Mouse (Mus musculus): ENCODE measurements around the gene Il17rb. TPM values are rescaled to one million over a fixed set of nuclear protein-coding genes. Genes with fewer than 3 reads are reported as not detected.

Gene Il17rb
- polyA plus RNA-seq, 1 experiment from 2014 or later, result 0.32 TPM

- peaks cover 18% of the 10 kb centered on the region for H3K27me3 ChIP-seq (replicated peaks)
- no peak overlapping the region for H3K4me2 ChIP-seq
- H3K9me3 ChIP-seq, result no peaks in the 10 kb centered on the region
- H3K9ac ChIP-seq, result no peak overlapping the region
- peaks cover 2% of the 10 kb centered on the region for H3K4me1 ChIP-seq
- H3K36me3 ChIP-seq, result no peaks in the 10 kb centered on the region
- H3K27ac ChIP-seq (replicated peaks), result no peak overlapping the region
- no peak for ATAC-seq (ENCODE audit: extremely low read depth, insufficient number of reproducible peaks, low FRiP score, low TSS enrichment)
- 69% methylated on average over 10 of the region's 10 CpGs for WGBS
- H3K4me3 ChIP-seq, result no peak overlapping the region
These were observed 5.8 kb upstream of the Il17rb start for GRCm38 (mm10) chr14:30014487-30014886.

GRCm38 (mm10) chr14:30011886-30012560 lies 3.3 kb upstream of the Il17rb start:
- Histone ChIP-seq H3K4me1 (peaks cover 14% of the 10 kb centered on the region), H3K9me3 (no peaks in the 10 kb centered on the region), H3K9ac (no peak overlapping the region), H3K27me3 (replicated peaks) (peaks cover 42% of the 10 kb centered on the region), H3K4me3 (no peak overlapping the region), H3K4me2 (no peak overlapping the region), H3K36me3 (no peaks in the 10 kb centered on the region), H3K27ac (replicated peaks) (no peak overlapping the region)
- WGBS, result 76% methylated on average over 10 of the region's 10 CpGs
- no peak for ATAC-seq (ENCODE audit: extremely low read depth, insufficient number of reproducible peaks, low FRiP score, low TSS enrichment)

GRCm38 (mm10) chr14:30009864-30010560 lies 1.3 kb upstream of the Il17rb start:
- H3K27me3 ChIP-seq (replicated peaks), result peaks cover 51% of the 10 kb centered on the region

GRCm38 (mm10) chr14:29999475-29999811 lies 9.3 kb downstream of the Il17rb start:
- peaks cover 14% of the 10 kb centered on the region; the same call in 1 of the 2 replicates for H3K27me3 ChIP-seq (replicated peaks)

More at GRCm38 (mm10) chr14:30009864-30010560, 1.3 kb upstream of the Il17rb start:
- no peak overlapping the region for H3K9ac ChIP-seq
- H3K27ac ChIP-seq (replicated peaks), result no peak overlapping the region
- peaks cover 14% of the 10 kb centered on the region for H3K4me1 ChIP-seq
- 66% methylated on average over 10 of the region's 10 CpGs for WGBS
- no peak for ATAC-seq (ENCODE audit: extremely low read depth, insufficient number of reproducible peaks, low FRiP score, low TSS enrichment)
- H3K4me2 ChIP-seq, result peak overlapping the region; percentile 78; the same call in 1 of the 2 replicates
- H3K9me3 ChIP-seq, result no peaks in the 10 kb centered on the region
- no peak overlapping the region for H3K4me3 ChIP-seq
- H3K36me3 ChIP-seq, result no peaks in the 10 kb centered on the region

DNA sequence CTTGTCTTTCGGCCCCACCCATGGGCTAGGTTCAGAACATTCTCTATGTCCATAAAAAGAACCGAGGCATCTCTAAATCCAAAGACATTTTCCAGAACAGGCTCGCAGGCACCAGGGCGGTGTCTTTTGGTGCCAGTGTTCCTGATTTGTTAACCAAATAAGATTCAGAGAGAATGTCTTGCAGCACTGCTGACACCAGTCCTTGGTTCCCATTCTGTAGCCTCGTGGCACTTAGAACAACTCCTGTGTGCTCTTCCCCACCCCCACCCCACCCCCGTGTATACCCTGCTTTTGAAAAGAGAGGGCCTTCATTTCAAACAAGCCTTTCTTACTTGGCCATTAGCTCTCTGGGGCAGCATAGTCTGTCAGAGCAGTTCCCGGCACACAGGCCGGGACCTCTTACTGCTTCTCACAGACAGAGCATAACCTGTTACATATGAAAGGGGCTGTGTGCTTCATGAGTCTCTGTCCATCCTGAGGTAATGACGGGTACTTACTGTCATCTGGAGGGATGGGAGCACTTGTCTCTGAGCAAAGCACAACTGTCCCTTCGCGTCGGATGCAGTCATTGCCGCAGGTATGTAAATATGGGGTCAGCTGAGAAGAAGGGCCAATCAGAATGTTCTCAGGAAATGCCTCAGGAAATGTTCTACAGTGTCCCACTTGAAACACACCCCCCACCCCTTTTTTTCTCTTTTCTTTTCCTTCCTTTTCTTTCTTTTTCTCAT lies 9.8 kb downstream of the Il17rb start:
- H3K9me3 ChIP-seq, result no peaks in the 10 kb centered on the region
- ATAC-seq (ENCODE audit: extremely low read depth, insufficient number of reproducible peaks, low FRiP score, low TSS enrichment), result no peak
- H3K4me2 ChIP-seq, result no peak overlapping the region
- no peak overlapping the region for H3K4me3 ChIP-seq
- H3K27ac ChIP-seq (replicated peaks), result no peak overlapping the region
- 78% methylated on average over 13 of the region's 13 CpGs for WGBS
- H3K36me3 ChIP-seq, result peaks cover 36% of the 10 kb centered on the region
- H3K9ac ChIP-seq, result no peak overlapping the region
- H3K4me1 ChIP-seq, result 0 out of 2 replicates have a peak, but pooled peaks cover 11% of the 10 kb centered on the region
- H3K27me3 ChIP-seq (replicated peaks), result peaks cover 10% of the 10 kb centered on the region; the same call in 1 of the 2 replicates

More at GRCm38 (mm10) chr14:29999475-29999811, 9.3 kb downstream of the Il17rb start:
- no peak for ATAC-seq (ENCODE audit: extremely low read depth, insufficient number of reproducible peaks, low FRiP score, low TSS enrichment)
- Histone ChIP-seq H3K4me3 (no peak overlapping the region), H3K9ac (no peak overlapping the region), H3K36me3 (peaks cover 30% of the 10 kb centered on the region), H3K27ac (replicated peaks) (no peak overlapping the region), H3K4me2 (no peak overlapping the region), H3K4me1 (0 out of 2 replicates have a peak, but pooled peaks cover 11% of the 10 kb centered on the region), H3K9me3 (no peaks in the 10 kb centered on the region)
- WGBS, result 78% methylated on average over 3 of the region's 3 CpGs

DNA sequence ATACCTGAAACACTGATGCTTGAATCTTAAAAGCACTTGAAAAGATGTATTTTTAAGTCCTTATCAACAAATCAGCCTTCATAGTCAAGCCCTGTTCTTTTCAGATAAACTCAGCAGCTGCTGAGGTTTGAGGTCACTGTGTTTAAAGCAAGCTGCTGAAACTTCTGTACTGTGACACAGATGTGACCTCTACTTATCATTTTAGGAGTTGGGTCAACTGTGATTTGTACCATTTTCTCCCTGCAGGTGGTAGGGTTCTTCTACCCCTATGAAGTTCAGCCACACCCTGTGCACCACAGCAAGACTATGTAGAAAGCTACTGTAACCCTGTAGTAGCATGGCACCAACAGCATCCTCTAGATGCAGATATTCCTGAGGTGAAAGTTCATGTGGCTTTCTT lies 11.4 kb downstream of the Il17rb start:
- H3K36me3 ChIP-seq, result peaks cover 51% of the 10 kb centered on the region
- H3K4me1 ChIP-seq, result 0 out of 2 replicates have a peak, but pooled peaks cover 11% of the 10 kb centered on the region
- ATAC-seq (ENCODE audit: extremely low read depth, insufficient number of reproducible peaks, low FRiP score, low TSS enrichment), result no peak
- H3K27me3 ChIP-seq (replicated peaks), result no peaks in the 10 kb centered on the region
- H3K9ac ChIP-seq, result no peak overlapping the region
- H3K9me3 ChIP-seq, result no peaks in the 10 kb centered on the region
- no peak overlapping the region for H3K4me2 ChIP-seq
- no peak overlapping the region for H3K27ac ChIP-seq (replicated peaks)
- H3K4me3 ChIP-seq, result no peak overlapping the region

GRCm38 (mm10) chr14:29996000-29996751 lies 12.5 kb downstream of the Il17rb start:
- Histone ChIP-seq H3K27ac (replicated peaks) (no peak overlapping the region), H3K4me1 (0 out of 2 replicates have a peak, but pooled peaks cover 11% of the 10 kb centered on the region), H3K4me3 (no peak overlapping the region), H3K27me3 (replicated peaks) (no peaks in the 10 kb centered on the region), H3K9me3 (no peaks in the 10 kb centered on the region), H3K36me3 (peaks cover 63% of the 10 kb centered on the region), H3K9ac (no peak overlapping the region), H3K4me2 (no peak overlapping the region)
- WGBS, result 86% methylated on average over 11 of the region's 11 CpGs
- no peak for ATAC-seq (ENCODE audit: extremely low read depth, insufficient number of reproducible peaks, low FRiP score, low TSS enrichment)

DNA sequence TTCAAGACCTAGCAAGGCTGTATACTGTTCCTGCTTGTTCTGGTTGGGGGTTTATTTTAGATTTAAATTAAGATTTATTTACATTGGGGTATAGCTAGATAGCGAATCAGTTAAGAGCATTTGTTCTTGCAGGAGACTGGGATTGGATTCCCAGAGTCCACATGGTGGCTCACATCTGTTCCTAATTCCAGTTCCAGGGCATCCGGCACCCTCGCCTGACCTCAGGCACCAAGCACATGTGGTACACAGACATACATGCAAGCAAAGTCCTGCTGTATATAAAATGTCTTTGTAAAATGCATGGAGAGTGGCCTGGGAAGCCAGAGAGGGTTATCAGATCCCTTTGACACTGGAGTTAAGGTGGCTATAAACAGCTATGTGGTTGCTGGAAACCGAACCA lies 13.7 kb downstream of the Il17rb start:
- H3K9me3 ChIP-seq, result no peaks in the 10 kb centered on the region
- no peak overlapping the region for H3K9ac ChIP-seq
- H3K4me1 ChIP-seq, result 0 out of 2 replicates have a peak, but pooled peaks cover 5% of the 10 kb centered on the region
- no peaks in the 10 kb centered on the region for H3K27me3 ChIP-seq (replicated peaks)
- peaks cover 75% of the 10 kb centered on the region for H3K36me3 ChIP-seq
- H3K4me3 ChIP-seq, result no peak overlapping the region
- ATAC-seq (ENCODE audit: extremely low read depth, insufficient number of reproducible peaks, low FRiP score, low TSS enrichment), result no peak
- WGBS, result 84% methylated on average over 4 of the region's 4 CpGs
- no peak overlapping the region for H3K27ac ChIP-seq (replicated peaks)
- no peak overlapping the region for H3K4me2 ChIP-seq

DNA sequence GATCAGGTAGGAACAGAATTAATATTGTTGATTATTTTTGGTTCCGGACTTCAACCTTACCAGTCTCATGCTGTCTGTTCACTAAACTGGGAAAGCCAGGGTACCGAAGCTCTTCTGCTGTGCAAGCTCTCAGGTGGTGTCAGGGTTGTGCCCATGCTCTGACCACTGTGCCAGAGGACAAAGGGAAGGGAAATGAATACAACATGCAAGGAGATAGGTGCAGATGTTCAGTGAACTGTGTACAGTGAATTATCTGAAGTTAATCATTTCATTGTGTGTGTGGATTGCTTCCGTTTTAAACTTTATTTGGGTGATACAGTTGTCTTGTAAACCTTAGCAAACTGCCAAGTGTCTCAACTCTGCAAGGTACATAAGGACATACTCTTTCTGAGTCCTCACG lies 20.4 kb downstream of the Il17rb start:
- Histone ChIP-seq H3K4me3 (no peak overlapping the region), H3K36me3 (peaks cover 100% of the 10 kb centered on the region), H3K27me3 (replicated peaks) (no peaks in the 10 kb centered on the region), H3K4me1 (no peaks in the 10 kb centered on the region), H3K9ac (no peak overlapping the region), H3K27ac (replicated peaks) (no peak overlapping the region), H3K4me2 (no peak overlapping the region), H3K9me3 (no peaks in the 10 kb centered on the region)
- WGBS, result 87% methylated on average over 4 of the region's 4 CpGs
- no peak for ATAC-seq (ENCODE audit: extremely low read depth, insufficient number of reproducible peaks, low FRiP score, low TSS enrichment)

GRCm38 (mm10) chr14:29987739-29988138 lies 21.0 kb downstream of the Il17rb start:
- 86% methylated on average over 9 of the region's 9 CpGs for WGBS
- Histone ChIP-seq H3K9ac (no peak overlapping the region), H3K4me3 (no peak overlapping the region), H3K36me3 (peaks cover 100% of the 10 kb centered on the region), H3K9me3 (no peaks in the 10 kb centered on the region), H3K27me3 (replicated peaks) (no peaks in the 10 kb centered on the region), H3K4me1 (no peaks in the 10 kb centered on the region), H3K4me2 (no peak overlapping the region), H3K27ac (replicated peaks) (no peak overlapping the region)
- ATAC-seq (ENCODE audit: extremely low read depth, insufficient number of reproducible peaks, low FRiP score, low TSS enrichment), result no peak

GRCm38 (mm10) chr14:29987276-29987675 lies 21.4 kb downstream of the Il17rb start:
- WGBS, result 86% methylated on average over 6 of the region's 6 CpGs
- no peak overlapping the region for H3K4me3 ChIP-seq

More at GRCm38 (mm10) chr14:29987276-29987675, 21.4 kb downstream of the Il17rb start:
- H3K27me3 ChIP-seq (replicated peaks), result no peaks in the 10 kb centered on the region
- ATAC-seq (ENCODE audit: extremely low read depth, insufficient number of reproducible peaks, low FRiP score, low TSS enrichment), result no peak
- H3K9me3 ChIP-seq, result no peaks in the 10 kb centered on the region
- no peak overlapping the region for H3K9ac ChIP-seq
- H3K4me1 ChIP-seq, result no peaks in the 10 kb centered on the region
- H3K4me2 ChIP-seq, result no peak overlapping the region
- H3K36me3 ChIP-seq, result peaks cover 100% of the 10 kb centered on the region
- H3K27ac ChIP-seq (replicated peaks), result no peak overlapping the region

Measured in heart, embryonic 13.5 days (tissue).